Mouse (Mus musculus) yolk sac, embryonic 10.5 days (tissue): ENCODE measurements around the gene Plekhf1.

Experiments used
- DNase-seq: peaks from one replicate; pipeline ENCODE4 v3.0.0-alpha.2; 2017; ENCODE audit warnings: low spot score

Plekhf1 gene

DNA sequence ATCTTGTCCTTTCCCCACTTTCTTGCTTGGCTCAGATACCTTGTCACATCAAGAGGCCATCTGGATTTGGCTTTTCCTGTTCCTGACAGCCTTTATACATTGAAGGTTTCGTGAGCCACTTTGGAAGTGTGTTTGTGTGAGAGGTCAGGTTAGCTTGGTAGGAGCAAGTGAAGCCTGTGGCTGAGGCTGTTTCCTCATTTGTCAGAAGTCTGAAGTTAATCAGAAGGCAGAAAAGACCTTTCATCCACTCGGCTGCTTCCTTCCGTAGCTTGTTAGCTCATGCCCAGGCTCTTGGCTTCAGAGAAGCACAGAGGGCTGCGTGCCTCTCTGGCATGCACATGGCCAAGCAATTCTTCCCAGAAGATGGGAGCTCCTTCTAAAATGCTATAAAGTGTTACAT lies 40.0 kb downstream of the Plekhf1 start:
- DNase-seq, result no peak

DNA sequence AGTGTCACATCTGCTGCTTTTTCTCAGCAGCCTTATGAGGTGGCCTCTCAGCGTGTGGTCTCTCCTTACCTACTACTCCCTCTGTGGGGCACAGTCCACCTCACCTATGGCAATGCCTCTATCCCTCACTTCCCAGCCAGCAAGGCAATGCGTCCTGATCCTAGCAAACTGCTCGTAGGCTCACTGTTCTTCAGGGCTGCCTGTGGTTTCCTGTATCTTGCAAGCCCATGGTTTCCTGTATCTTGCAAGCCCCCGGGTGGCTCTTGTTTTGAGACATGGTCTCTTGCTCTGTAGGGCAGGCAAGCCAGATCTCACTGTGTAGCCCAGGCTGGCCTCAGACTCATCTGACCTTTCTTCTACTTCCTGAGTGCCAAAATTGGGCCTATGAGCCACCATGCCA lies 41.0 kb downstream of the Plekhf1 start:
- DNase-seq, result no peak

DNA sequence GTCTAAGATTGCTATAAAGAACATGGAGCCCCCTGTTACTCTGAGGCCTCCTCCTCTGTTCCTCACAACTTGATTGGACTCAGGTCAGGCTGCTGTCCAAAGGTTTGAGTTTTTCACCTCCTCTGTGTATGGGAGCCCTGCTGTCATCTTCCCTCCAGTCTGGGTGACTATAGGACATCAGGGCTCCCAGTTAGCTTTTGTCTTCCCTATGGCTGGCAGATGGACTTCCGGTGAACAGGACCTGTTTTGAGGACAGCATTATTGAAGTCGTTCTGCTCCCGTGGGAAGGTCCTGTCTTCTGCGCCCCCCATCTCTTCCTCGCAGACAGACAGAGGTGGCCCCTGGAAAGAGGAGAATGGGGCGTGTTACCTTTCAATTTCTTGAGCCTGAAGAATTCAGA lies 43.0 kb downstream of the Plekhf1 start:
- no peak for DNase-seq

DNA sequence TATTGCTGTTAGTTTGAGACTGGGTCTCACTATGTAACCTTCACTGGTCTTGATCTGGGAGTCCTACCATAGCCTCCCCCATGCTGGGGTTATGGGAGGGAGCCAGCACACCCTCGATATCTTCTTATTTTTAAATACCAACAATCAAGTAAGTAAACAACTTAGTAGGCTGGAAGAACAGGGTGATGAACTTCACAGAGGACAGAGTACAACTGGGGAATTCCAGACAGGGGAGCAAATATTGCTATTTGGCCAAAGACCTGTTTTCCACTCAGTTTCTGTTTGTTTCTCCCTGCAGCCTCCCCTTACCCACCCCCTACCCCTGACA lies 43.4 kb downstream of the Plekhf1 start:
- DNase-seq, result peak; percentile 12

DNA sequence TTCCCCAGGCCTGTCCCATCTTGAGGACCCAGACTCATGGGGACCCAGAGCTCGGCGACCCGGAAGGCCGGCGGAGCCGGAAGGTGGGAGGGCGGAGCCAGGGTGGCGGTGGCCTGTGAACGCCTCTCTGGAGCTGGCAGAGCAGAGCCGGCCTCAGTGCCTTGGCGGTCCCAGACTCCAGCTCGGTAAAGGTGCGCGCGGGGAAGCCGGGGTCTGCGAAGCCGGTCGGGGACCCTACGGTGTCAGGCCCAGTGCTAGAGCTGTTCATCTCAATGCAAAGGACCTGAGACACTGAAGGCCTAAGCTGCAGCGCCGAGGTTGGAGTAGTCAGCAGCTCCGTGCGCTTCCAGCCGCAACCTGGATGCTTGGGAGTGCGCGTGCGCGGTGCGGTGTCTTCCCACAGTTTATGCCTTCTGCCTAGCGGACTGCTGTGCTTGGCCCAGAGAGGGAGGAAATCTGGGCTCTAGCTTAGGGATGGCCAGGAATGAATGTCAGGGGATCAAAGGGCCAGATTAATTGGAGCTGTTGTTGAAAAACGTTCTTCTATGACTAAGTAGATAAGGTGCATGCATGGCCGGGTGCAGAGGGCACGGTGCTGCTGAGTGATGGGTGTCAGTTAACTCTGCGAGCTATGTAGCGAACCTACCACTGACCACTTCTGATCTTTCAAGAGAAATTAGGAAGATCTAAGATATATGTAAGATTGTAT lies 44.0 kb downstream of the Plekhf1 start:
- peak; percentile 90 for DNase-seq

DNA sequence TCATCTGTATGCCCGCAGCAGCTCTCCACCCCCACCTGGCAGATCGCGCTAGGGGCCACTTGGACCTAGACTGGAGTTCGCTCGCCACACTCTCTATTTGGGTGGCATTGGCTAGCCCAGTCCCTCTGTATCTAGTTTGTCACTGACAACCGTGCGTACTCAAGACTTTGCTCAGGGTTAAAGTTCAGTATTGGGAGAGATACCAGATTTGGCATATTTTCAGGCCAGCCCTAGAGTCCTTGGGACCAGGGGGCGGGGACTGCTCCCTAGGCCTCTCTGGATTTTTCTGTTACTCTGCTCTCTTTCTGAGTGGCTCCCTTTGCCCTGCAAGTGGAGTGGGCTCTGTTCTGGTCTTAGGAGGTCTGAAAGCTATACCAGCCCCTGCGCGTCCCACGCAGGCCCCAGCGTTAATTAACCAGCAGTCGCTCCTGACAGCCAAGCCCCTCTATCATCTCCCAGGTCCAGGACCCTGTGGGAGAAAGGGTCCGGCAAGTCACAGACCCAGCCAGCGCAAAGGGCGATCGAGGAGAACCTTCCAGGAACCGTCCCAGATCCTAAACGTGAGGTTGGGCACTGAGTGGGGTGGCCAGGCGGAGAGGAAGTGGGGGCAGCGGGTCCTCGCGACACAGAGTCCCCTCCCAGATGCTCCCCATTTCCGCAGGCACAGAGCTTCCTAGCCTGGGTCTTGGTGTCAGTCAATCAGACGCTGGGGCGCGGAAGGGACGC lies 44.7 kb downstream of the Plekhf1 start, which contains the start of gene 1600014C10Rik:
TSS of gene 1600014C10Rik (plus strand) at position 256 of the 726 bp plus-strand sequence.
- DNase-seq, result peak; percentile 71

DNA sequence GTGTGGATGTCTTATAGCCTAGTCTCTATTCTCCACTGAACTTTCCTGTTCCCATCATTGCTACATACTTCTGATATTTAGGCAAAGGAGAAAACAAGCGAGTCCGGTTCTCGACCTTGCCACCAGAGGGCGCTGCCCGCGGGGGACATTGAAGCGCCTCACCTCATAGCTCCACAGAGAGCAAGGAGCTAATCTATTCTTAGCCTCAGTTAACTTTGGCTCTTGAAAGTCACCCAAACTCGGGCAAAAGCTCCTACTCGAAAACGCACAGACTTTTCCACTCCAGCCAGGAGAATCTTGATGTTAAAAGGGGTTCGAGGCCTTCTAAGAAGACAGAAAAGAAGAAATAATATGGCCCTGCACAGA lies 45.2 kb downstream of the Plekhf1 start:
- DNase-seq, result peak; percentile 78

DNA sequence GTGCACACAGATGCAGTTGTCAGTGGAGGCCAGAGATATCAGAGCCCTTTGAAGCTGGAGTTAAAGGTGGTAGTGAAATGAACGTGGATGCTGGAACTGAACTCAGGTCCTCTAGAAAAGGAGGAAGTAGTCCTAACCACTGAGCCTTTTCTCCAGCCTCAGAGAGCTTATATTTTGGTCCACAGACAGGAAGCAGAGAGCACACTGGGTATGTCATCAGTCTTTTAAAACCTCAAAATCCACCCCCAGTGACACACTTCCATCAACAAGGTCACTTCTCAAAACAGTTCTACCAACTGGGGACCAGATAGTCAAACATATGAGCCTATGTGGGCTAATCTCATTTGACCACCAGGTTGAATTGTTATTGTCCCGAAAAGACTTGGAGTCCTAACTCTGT lies 46.5 kb downstream of the Plekhf1 start:
- no peak for DNase-seq

DNA sequence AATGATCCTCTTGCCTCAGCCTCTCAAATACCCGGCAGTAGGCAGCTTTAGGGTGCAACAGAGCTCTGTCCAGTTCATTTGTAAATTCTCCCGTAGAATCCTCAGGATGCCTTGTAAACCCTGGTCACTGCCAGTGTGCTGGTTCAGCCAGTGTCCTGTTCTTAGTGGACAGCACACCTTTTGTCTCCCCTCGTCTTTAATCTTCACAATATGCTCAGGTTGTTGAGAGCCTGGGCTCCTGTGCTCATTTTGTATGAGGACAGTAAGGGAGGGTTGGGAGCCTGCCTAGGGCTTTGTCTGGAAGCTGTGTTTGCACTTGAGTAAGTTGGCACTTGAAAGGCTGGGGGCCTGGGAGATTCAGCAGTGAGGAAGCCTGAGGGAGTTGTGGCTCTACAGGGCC lies 47.9 kb downstream of the Plekhf1 start:
- no peak for DNase-seq

DNA sequence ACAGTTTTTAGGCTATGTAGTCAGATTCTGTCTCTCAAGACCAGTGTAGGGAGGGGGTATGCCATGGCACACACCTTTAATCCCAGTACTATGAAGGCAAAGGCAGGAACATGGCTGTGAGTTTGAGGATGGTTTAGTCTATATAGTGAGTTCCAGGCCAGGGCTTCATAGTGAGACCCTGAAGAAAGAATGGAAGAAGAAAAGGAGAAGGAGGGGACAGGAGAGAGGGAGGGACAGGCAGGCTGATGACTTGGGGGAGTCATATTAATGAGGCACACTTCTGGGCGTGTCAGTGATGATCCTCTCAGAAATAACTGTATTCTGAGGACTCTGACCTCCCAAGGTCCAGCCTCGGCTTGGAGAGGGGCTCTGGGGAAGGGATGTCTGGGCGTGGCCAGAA lies 51.8 kb downstream of the Plekhf1 start:
- DNase-seq, result no peak

DNA sequence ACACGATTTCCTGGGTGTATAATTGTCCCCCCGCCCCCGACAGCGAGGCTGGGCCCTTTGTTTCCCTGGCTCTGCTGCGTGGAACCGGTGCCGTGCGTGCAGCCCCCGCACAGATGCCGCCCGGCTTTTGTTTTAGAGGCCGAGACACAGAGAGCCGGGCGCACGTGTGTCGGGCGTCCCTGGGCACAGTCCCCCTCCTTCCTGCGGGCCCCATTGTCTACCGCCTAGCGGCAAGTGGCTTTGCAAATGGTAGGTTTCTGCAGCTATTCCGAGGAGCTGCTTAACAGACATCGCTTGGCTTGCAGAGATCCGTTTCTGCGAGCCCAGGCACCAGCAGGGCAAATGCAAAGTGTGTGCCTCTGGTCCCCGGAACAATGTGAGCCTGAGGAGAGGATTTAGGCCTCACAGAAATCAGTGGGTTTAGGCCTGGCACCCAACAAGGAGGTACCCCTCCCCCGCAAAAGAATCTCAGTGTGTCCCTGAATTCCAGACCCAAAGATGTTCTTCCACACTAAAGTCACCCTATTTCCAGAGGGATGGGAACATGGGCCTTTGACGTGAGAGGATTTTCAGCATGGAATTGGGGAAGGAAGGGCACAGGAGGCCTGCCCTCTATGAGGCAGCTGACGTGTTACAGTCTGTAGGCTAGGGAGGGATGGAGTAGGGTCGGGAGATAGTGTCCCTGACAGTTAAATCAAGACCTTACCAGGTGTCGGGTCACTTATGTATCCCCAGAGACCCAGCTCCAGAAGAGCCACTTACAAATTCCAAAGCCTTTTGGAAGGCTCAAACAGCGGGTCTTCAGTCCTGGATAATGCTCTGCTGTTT lies 53.3 kb downstream of the Plekhf1 start:
- DNase-seq, result no peak

DNA sequence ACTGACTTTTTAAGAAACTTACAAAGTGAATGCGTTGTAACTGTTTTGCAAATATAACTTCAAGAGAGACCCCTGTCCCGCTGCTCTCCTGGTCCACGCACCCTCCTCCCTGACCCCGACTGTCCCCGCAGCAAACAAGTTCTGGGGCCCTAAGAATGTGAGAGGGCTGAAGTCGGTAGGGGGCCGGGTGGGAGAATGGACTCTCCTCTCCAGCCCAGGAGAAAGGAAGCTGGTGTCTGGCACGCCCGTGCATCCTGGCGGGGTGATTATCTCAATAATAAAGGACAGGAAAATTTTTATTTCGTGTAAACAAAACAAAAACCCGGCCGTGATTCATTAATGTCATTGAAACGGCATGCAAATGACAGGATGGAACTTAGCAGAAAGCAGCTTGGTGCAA lies 53.9 kb downstream of the Plekhf1 start:
- no peak for DNase-seq

DNA sequence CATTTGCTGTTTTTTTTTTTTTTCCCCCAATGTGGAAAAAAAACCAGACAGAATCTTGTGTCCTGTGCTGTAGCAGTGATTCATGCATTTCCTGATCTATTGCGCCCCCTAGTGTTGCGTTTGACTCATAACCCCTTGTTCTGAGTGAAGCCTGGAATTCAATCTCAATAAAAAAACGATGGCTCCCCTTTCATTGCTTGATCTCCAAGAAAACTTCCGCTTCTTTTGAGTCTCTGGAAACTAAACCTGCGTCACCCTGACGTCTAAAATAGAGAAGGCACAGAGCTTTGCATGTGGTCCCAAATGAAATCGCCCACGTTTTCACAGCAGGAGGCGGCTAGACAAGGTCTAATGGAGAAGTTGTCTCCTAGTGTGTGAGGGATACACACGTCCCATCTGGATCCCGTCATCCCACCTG lies 60.1 kb downstream of the Plekhf1 start:
- no peak for DNase-seq
